Mouse (Mus musculus) intestine, embryonic 16.5 days (tissue): ENCODE measurements around the gene Zfp354b. TPM values are rescaled to one million over a fixed set of nuclear protein-coding genes. Genes with fewer than 3 reads are reported as not detected.

Source experiments
- ATAC-seq: fragments of 200-750 bp; cut with Nextera tagmentation; 2 replicates; pipeline ENCODE4 v1.8.0; 2017; ENCODE audit warnings: moderate TSS enrichment, moderate library complexity
- H3K27ac ChIP-seq: fragments of 300-500 bp; sonication (generic); 2 replicates; pipeline ENCODE4 v1.5.1; 2014; ENCODE audit warnings: mild to moderate bottlenecking, low read length
- H3K27me3 ChIP-seq: fragments of 300-500 bp; sonication (generic); replicated peaks from 2 replicates; pipeline ENCODE4 v1.6.1; 2014; ENCODE audit warnings: low read length, control low read depth, mixed read lengths; ENCODE audit not compliant: control insufficient read depth, insufficient read depth
- H3K36me3 ChIP-seq: fragments of 300-500 bp; sonication (generic); 2 replicates; pipeline ENCODE4 v1.6.1; 2014; ENCODE audit warnings: low read length, control low read depth; ENCODE audit not compliant: control insufficient read depth, insufficient read depth
- H3K4me1 ChIP-seq: fragments of 300-500 bp; sonication (generic); 2 replicates; pipeline ENCODE4 v1.6.1; 2014; ENCODE audit warnings: low read length, control low read depth, mixed read lengths; ENCODE audit not compliant: control insufficient read depth, insufficient read depth
- H3K4me2 ChIP-seq: fragments of 300-500 bp; sonication (generic); 2 replicates; pipeline ENCODE4 v1.6.1; 2014; ENCODE audit warnings: low read depth, low read length, control low read depth
- H3K4me3 ChIP-seq: fragments of 300-500 bp; sonication (generic); 2 replicates; pipeline ENCODE4 v1.5.1; 2014; ENCODE audit warnings: mild to moderate bottlenecking, low read length
- H3K9ac ChIP-seq: fragments of 300-500 bp; sonication (generic); 2 replicates; pipeline ENCODE4 v1.6.1; 2014; ENCODE audit warnings: low read depth, low read length
- H3K9me3 ChIP-seq: fragments of 300-500 bp; sonication (generic); 2 replicates; pipeline ENCODE4 v1.6.1; 2016; ENCODE audit warnings: low read length, control low read depth; ENCODE audit not compliant: control insufficient read depth
- WGBS: fragments of 180-500 bp; shearing (Covaris S2); extraction: QIAGEN DNeasy Blood & Tissue Kit; methylation state at CpG from one replicate; pipeline ENCODE4 v1.1.7; 2014; 5-methylcytosine and 5-hydroxymethylcytosine counted together
- polyA plus RNA-seq: library from polyadenylated mRNA; unstranded; fragments of >200 nt; fragmentation: Nextera tagmentation; extraction: Ambion mirVana; gene quantifications from 2 replicates; pipeline ENCODE4 v1.2.1, GENCODE M21; 2015

Zfp354b gene
- polyA plus RNA-seq, 1 experiment from 2014 or later: 0.68 TPM

GRCm38 (mm10) chr11:50938435-50938834 lies 7.0 kb upstream of the Zfp354b start:
- Histone ChIP-seq H3K27ac (no peak overlapping the region), H3K4me1 (no peaks in the 10 kb centered on the region), H3K4me3 (no peak overlapping the region), H3K27me3 (no peaks in the 10 kb centered on the region), H3K4me2 (no peak overlapping the region), H3K9me3 (no peaks in the 10 kb centered on the region), H3K9ac (no peak overlapping the region), H3K36me3 (no peaks in the 10 kb centered on the region)
- 80% methylated on average over 8 of the region's 8 CpGs for WGBS
- no peak for ATAC-seq

DNA sequence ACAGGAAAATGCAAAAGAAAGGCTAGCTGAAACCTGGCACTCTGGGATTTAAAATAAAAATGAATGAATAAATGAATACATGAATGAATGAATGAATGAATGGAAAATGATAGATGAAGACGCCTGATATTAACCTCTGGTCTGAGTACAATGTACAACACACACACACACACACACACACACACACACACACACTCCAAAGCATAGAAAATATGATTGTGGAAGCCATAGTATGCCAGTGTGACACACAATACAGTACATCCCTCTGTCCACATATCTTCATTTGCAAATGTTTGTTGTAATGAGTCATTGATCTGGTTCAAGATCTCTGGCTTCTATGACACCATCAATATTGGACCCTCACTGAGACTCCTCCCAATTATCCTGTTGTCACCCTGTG lies 607 bp upstream of the Zfp354b start:
- Histone ChIP-seq H3K9ac (no peak overlapping the region), H3K9me3 (no peaks in the 10 kb centered on the region), H3K4me2 (no peak overlapping the region; the same call in 1 of the 2 replicates), H3K27me3 (no peaks in the 10 kb centered on the region), H3K4me3 (no peak overlapping the region), H3K4me1 (no peaks in the 10 kb centered on the region), H3K36me3 (no peaks in the 10 kb centered on the region), H3K27ac (no peak overlapping the region)
- ATAC-seq: peak; percentile 17
- WGBS: 90% methylated on average over 1 of the region's 1 CpGs

DNA sequence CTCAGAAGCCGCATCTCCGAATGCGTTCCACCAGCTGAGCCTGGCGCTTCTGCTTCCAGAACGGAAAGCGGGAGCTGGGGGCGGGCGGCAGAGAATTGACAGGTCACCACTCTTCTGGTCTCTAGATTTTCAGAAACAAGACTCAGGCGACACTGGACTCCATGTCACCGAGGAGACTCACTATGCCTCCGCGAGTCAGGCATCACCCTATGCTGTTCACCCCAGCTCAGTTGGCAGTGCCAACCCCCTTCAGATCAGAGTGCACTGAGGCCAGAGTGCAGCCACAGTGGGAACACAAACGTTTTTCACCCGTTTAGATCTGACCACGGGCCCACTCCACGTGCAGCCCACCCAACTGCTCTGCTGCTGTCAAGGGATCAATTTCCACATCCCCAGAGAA lies 412 bp downstream of the Zfp354b start:
- Histone ChIP-seq H3K36me3 (no peaks in the 10 kb centered on the region), H3K9ac (peak overlapping the region; percentile 82)
- 3% methylated on average over 16 of the region's 16 CpGs for WGBS

GRCm38 (mm10) chr11:50930469-50931014 lies 891 bp downstream of the Zfp354b start:
- H3K4me1 ChIP-seq: no peaks in the 10 kb centered on the region
- no peak overlapping the region for H3K27ac ChIP-seq
- H3K4me3 ChIP-seq: peak overlapping the region; percentile 79
- H3K27me3 ChIP-seq: no peaks in the 10 kb centered on the region
- H3K4me2 ChIP-seq: peak overlapping the region; percentile 98
- peak overlapping the region; percentile 82 for H3K9ac ChIP-seq
- 15% methylated on average over 14 of the region's 14 CpGs for WGBS
- no peak for ATAC-seq
- H3K36me3 ChIP-seq: no peaks in the 10 kb centered on the region
- no peaks in the 10 kb centered on the region for H3K9me3 ChIP-seq

More for the DNA sequence above, 412 bp downstream of the Zfp354b start:
- no peaks in the 10 kb centered on the region for H3K27me3 ChIP-seq
- no peaks in the 10 kb centered on the region for H3K9me3 ChIP-seq
- H3K4me3 ChIP-seq: peak overlapping the region; percentile 79
- H3K4me1 ChIP-seq: no peaks in the 10 kb centered on the region
- H3K27ac ChIP-seq: peak overlapping the region; percentile 46; the same call in 1 of the 2 replicates
- ATAC-seq: peak; percentile 76
- H3K4me2 ChIP-seq: peak overlapping the region; percentile 98

DNA sequence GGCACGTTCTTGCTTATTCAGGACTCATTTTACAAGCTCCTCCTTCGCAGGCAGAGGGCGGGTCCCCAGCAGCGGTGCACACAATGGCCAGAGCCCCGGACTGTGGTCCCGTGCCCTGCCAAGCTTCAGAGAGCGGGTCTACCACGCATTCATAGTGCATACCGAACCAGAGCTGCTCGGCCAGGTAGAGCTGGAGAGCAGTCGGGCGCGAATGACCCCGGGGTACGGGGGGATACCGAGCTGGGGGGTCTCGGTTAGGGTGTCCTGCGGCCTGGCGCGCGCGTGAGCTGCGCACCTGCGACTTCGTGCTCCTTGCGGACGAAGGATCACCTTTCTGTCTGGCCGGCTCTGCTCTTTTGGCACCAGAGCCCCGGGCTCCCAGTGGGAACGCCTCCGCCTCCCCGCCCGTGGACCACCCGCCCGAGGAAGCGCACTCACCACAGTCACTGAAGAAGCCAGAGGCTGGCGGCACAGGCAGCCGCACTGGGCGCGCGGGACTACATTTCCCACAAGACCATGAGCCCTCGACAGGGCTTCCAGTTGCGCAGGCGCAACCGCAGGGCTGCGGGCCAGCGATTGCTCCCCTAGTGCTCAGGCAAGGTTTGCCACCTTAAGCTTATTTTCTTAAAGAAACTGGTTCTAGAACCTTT lies 15.6 kb downstream of the Zfp354b start, which contains the start of gene Zfp2:
Zfp2 (minus strand) TSS at position 495 of the 650 bp plus-strand sequence.
- Histone ChIP-seq H3K4me1 (no peaks in the 10 kb centered on the region), H3K9ac (peak within 1 kb of the TSS; percentile 89), H3K9me3 (no peaks in the 10 kb centered on the region), H3K4me3 (peak within 1 kb of the TSS; percentile 87), H3K4me2 (peak within 1 kb of the TSS; percentile 56), H3K27me3 (no peaks in the 10 kb centered on the region), H3K36me3 (peaks cover 7% of the 10 kb centered on the region), H3K27ac (peak within 1 kb of the TSS; percentile 54; the same call in 1 of the 2 replicates)
- ATAC-seq: peak; percentile 99
- WGBS: under 1% methylated on average over 47 of the region's 47 CpGs

DNA sequence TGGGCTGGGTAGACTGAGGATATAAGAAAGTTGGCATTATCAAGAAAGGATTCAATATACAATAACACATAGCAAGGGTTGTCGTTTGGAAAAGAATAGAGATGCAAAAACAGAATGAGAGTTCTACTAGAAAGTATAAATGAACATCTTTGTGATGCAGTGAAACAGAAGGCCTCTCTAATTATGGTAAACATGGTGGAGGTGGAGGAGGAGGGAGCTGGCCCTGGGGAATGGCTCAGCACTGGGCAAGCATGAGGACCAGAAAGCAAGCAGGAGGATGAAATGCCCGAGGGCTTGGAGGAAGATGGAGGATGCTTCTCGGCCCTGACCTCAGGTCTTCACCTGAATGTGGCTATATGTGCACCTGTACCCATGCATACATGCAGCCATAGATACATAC lies 17.0 kb downstream of the Zfp354b start:
- Histone ChIP-seq H3K9ac (no peak overlapping the region), H3K4me3 (no peak overlapping the region), H3K9me3 (no peaks in the 10 kb centered on the region), H3K4me2 (no peak overlapping the region), H3K27ac (no peak overlapping the region), H3K36me3 (peaks cover 13% of the 10 kb centered on the region), H3K4me1 (no peaks in the 10 kb centered on the region), H3K27me3 (no peaks in the 10 kb centered on the region)
- no peak for ATAC-seq
- 95% methylated on average over 3 of the region's 3 CpGs for WGBS

GRCm38 (mm10) chr11:50913301-50913700 lies 18.1 kb downstream of the Zfp354b start:
- no peak overlapping the region for H3K4me2 ChIP-seq
- 96% methylated on average over 1 of the region's 1 CpGs for WGBS
- no peak overlapping the region for H3K9ac ChIP-seq
- H3K27me3 ChIP-seq: no peaks in the 10 kb centered on the region
- no peak overlapping the region for H3K27ac ChIP-seq
- no peaks in the 10 kb centered on the region for H3K9me3 ChIP-seq
- H3K36me3 ChIP-seq: peaks cover 17% of the 10 kb centered on the region
- no peak overlapping the region for H3K4me3 ChIP-seq
- no peak for ATAC-seq
- H3K4me1 ChIP-seq: no peaks in the 10 kb centered on the region

- H3K4me2 ChIP-seq: no peak overlapping the region
- peaks cover 48% of the 10 kb centered on the region for H3K36me3 ChIP-seq
- H3K9me3 ChIP-seq: peaks cover 10% of the 10 kb centered on the region; the same call in 1 of the 2 replicates
- H3K9ac ChIP-seq: no peak overlapping the region
- H3K27me3 ChIP-seq: no peaks in the 10 kb centered on the region
- H3K4me1 ChIP-seq: no peaks in the 10 kb centered on the region
- no peak overlapping the region for H3K27ac ChIP-seq
- 91% methylated on average over 5 of the region's 5 CpGs for WGBS
- no peak overlapping the region for H3K4me3 ChIP-seq
- no peak for ATAC-seq
Measured at GRCm38 (mm10) chr11:50908136-50908535, 23.3 kb downstream of the Zfp354b start.

DNA sequence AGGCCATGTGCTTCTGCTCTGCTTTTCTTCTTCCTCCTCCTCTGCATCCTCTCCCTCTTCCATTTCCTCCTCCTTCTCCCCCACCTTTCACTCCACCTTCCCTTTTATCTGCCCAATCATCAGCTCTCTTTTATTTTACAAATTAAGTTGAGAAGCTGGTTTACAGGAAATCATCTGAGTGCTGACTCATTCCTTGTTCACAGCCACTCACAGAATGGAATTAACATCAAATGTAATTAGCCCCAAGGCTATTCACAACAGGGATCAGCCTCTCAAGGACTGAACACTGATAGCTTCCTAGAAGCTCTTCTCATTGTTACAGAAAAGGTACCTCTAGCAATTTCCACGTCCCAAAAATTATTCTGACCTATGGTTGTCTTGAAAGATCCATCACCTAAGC lies 34.1 kb downstream of the Zfp354b start:
- Histone ChIP-seq H3K27me3 (no peaks in the 10 kb centered on the region), H3K4me3 (no peak overlapping the region), H3K9me3 (peaks cover 41% of the 10 kb centered on the region), H3K4me2 (no peak overlapping the region), H3K36me3 (peaks cover 24% of the 10 kb centered on the region), H3K9ac (no peak overlapping the region), H3K27ac (no peak overlapping the region), H3K4me1 (no peaks in the 10 kb centered on the region)
- ATAC-seq: no peak
- WGBS: 56% methylated on average over 1 of the region's 1 CpGs
